Comparison of ENCODE assay signal across 24 mouse cellular contexts in genomic region chr13:17102372-17102771, GRCm38 (mm10).
A peak's percentile ranks its signal among the peaks of the same experiment; 100 is the strongest.
DNase-seq lines count a peak whose midpoint lies in the region; ATAC-seq and TF ChIP-seq lines count a peak whose summit lies in the region.
"Had no signal": no experiment of that assay in that cellular context is flagged by ENCODE, and none has a peak within 500 bp of the region (broad histone marks: within the 10 kb centered on the region; RNA-seq: fewer than 3 reads in every experiment).

No protein-coding gene starts in this region.

- 68% methylated on average over 1 of the region's 1 CpGs for WGBS in limb, embryonic 14.5 days
- 88% methylated on average over 1 of the region's 1 CpGs for WGBS in limb, embryonic 10.5 days
- 46% methylated on average over 1 of the region's 1 CpGs for WGBS in lung, embryonic 15.5 days

- H3K36me3 ChIP-seq in limb, embryonic 14.5 days (ENCODE audit: control insufficient read depth, insufficient read depth, low read length), result no peaks in the 10 kb centered on the region
- no peaks in the 10 kb centered on the region for H3K36me3 ChIP-seq in limb, embryonic 10.5 days
- no peaks in the 10 kb centered on the region for H3K36me3 ChIP-seq in lung, embryonic 15.5 days
- H3K36me3 ChIP-seq: embryonic facial prominence, embryonic 12.5 days; embryonic facial prominence, embryonic 15.5 days; forebrain, embryonic 10.5 days; forebrain, embryonic 12.5 days had no signal

- peak; percentile 12 for DNase-seq in limb, embryonic 14.5 days (ENCODE audit: low spot score)
- no peak for DNase-seq in limb, embryonic 10.5 days (ENCODE audit: low spot score)
- no peak for DNase-seq in lung, postnatal 14 days
- peak; percentile 2 for DNase-seq in NIH3T3 (ENCODE audit: low read depth)
- DNase-seq in cerebellum, adult 9-10 months, result no peak
- DNase-seq: adrenal gland, adult 8-10 months; adrenal gland, postnatal 14 days; adrenal gland, postnatal 36 days; cerebellum, adult 11-12 months; cerebellum, adult 2 months; cerebellum, adult 9-11 months; cerebellum, postnatal 14 days; cerebellum, postnatal 36 days; embryo, embryonic 11 days had no signal

- no peak overlapping the region for H3K9ac ChIP-seq in limb, embryonic 14.5 days (ENCODE audit: low read depth, low read length, severe bottlenecking)
- H3K9ac ChIP-seq in lung, embryonic 15.5 days, result no peak overlapping the region
- H3K9ac ChIP-seq: embryonic facial prominence, embryonic 12.5 days; embryonic facial prominence, embryonic 15.5 days; forebrain, embryonic 12.5 days had no signal

- no peak for ATAC-seq in limb, embryonic 14.5 days (ENCODE audit: low FRiP score, low read depth)
- ATAC-seq in lung, embryonic 15.5 days (ENCODE audit: borderline replicate concordance, extremely low read depth, low FRiP score, low TSS enrichment), result peak; percentile 70
- ATAC-seq: activated CD4-positive, CD25-positive, alpha-beta regulatory T cell, adult 4 months; forebrain, embryonic 14.5 days; forebrain, embryonic 16.5 days; Patski had no signal

- no peak overlapping the region for H3K4me2 ChIP-seq in limb, embryonic 14.5 days (replicated peaks; ENCODE audit: low read depth, low read length, severe bottlenecking)
- H3K4me2 ChIP-seq in lung, embryonic 15.5 days, result no peak overlapping the region
- H3K4me2 ChIP-seq: embryonic facial prominence, embryonic 12.5 days; embryonic facial prominence, embryonic 15.5 days; forebrain, embryonic 12.5 days had no signal

- no peak for TF ChIP-seq POLR2A in limb, embryonic 14.5 days (IDR thresholded peaks at IDR 0.05; ENCODE audit: borderline replicate concordance, extremely low read depth, insufficient read depth, insufficient read length)

- H3K9me3 ChIP-seq in limb, embryonic 14.5 days (ENCODE audit: control insufficient read depth, low read length), result no peaks in the 10 kb centered on the region
- H3K9me3 ChIP-seq in limb, embryonic 10.5 days (replicated peaks), result no peaks in the 10 kb centered on the region
- no peaks in the 10 kb centered on the region for H3K9me3 ChIP-seq in lung, embryonic 15.5 days
- H3K9me3 ChIP-seq: embryonic facial prominence, embryonic 12.5 days; embryonic facial prominence, embryonic 15.5 days; forebrain, embryonic 10.5 days; forebrain, embryonic 12.5 days had no signal

- H3K4me1 ChIP-seq in limb, embryonic 14.5 days (ENCODE audit: control insufficient read depth, insufficient read depth, low read length), result no peaks in the 10 kb centered on the region
- H3K4me1 ChIP-seq in limb, embryonic 10.5 days, result no peaks in the 10 kb centered on the region
- H3K4me1 ChIP-seq in lung, embryonic 15.5 days, result no peaks in the 10 kb centered on the region
- H3K4me1 ChIP-seq: embryonic facial prominence, embryonic 12.5 days; embryonic facial prominence, embryonic 15.5 days; forebrain, embryonic 10.5 days; forebrain, embryonic 12.5 days had no signal

- no peaks in the 10 kb centered on the region for H3K27me3 ChIP-seq in limb, embryonic 14.5 days (ENCODE audit: control insufficient read depth, insufficient read depth, low read length)
- no peaks in the 10 kb centered on the region for H3K27me3 ChIP-seq in limb, embryonic 10.5 days (ENCODE audit: low read depth, poor library complexity, severe bottlenecking)
- no peaks in the 10 kb centered on the region for H3K27me3 ChIP-seq in lung, embryonic 15.5 days
- H3K27me3 ChIP-seq: embryonic facial prominence, embryonic 12.5 days; embryonic facial prominence, embryonic 15.5 days; forebrain, embryonic 12.5 days; Patski had no signal

- H3K4me3 ChIP-seq in limb, embryonic 14.5 days (replicated peaks; ENCODE audit: low read length), result no peak overlapping the region
- H3K4me3 ChIP-seq in limb, embryonic 10.5 days, result no peak overlapping the region
- H3K4me3 ChIP-seq in lung, embryonic 15.5 days, result no peak overlapping the region
- H3K4me3 ChIP-seq: embryonic facial prominence, embryonic 12.5 days; embryonic facial prominence, embryonic 15.5 days; erythroblast, embryonic 14.5 days; forebrain, embryonic 10.5 days; forebrain, embryonic 12.5 days had no signal

- no peak overlapping the region for H3K27ac ChIP-seq in limb, embryonic 14.5 days (replicated peaks; ENCODE audit: low read depth, low read length)
- no peak overlapping the region for H3K27ac ChIP-seq in limb, embryonic 10.5 days
- no peak overlapping the region for H3K27ac ChIP-seq in lung, embryonic 15.5 days
- H3K27ac ChIP-seq: embryonic facial prominence, embryonic 12.5 days; embryonic facial prominence, embryonic 15.5 days; forebrain, embryonic 10.5 days; forebrain, embryonic 12.5 days had no signal

Comparison
In these comparisons a context has a peak if more than half of its experiments do, and no peak if none do; other contexts are left out.
1. DNase-seq: peak in limb, embryonic 14.5 days (single experiment) and NIH3T3 (single experiment); none in limb, embryonic 10.5 days (single experiment), lung, postnatal 14 days (single experiment) and cerebellum, adult 9-10 months (single experiment).